In the genomic region with DNA sequence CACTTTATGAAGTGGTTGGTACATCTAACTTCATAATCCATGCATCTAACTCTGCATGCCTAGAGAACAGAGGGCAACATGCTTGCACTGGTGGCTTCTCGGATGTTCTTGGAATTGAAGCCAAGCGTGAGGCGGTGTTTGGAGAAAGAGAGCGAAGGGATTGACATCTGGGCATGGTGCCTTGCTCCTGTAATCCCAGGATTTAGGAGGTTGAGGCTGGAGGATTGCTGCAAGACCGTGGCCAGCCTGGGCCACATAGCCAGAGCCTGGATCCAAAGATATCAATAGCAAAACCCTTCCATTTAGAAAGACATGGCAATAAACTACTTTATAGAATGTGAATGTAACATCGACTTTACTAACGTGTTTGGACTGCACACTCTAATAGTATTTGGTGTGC, we compare ENCODE assay signal across 8 mouse cellular contexts. TPM values are rescaled to one million over a fixed set of nuclear protein-coding genes. Genes with fewer than 3 reads are reported as not detected.
DNase-seq lines count a peak whose midpoint lies in the region; ATAC-seq and TF ChIP-seq lines count a peak whose summit lies in the region.

No protein-coding gene starts in this region.

- TF ChIP-seq POLR2A in myocyte (IDR thresholded peaks at IDR 0.05; ENCODE audit: insufficient read length, low read depth), result no peak

- peaks cover 11% of the 10 kb centered on the region for H3K79me2 ChIP-seq in myocyte (ENCODE audit: control insufficient read depth, insufficient read depth)

- H3K27ac ChIP-seq in embryonic facial prominence, embryonic 13.5 days, result peak overlapping the region; percentile 44; the same call in 1 of the 2 replicates
- H3K27ac ChIP-seq in hindbrain, postnatal 0 days, result peak overlapping the region; percentile 37; the same call in 1 of the 2 replicates

- H3ac ChIP-seq in myocyte (ENCODE audit: control insufficient read depth, insufficient read length), result no peak overlapping the region

- DNase-seq in kidney, adult 18-20 months, result peak; percentile 33
- no peak for DNase-seq in kidney, postnatal 4 days
- DNase-seq in hindbrain, postnatal 0 days (ENCODE audit: low spot score), result no peak
- no peak for DNase-seq in natural killer cell, adult 2 months (ENCODE audit: low spot score in 2 of 2)
- no peak for DNase-seq in thymus, postnatal 0 days (ENCODE audit: low spot score)
- no peak for DNase-seq in layer of hippocampus, adult 18-20 months (ENCODE audit: low spot score in 2 of 2)

- no peak overlapping the region for H3K9ac ChIP-seq in embryonic facial prominence, embryonic 13.5 days
- no peak overlapping the region; the same call in 1 of the 2 replicates for H3K9ac ChIP-seq in hindbrain, postnatal 0 days (replicated peaks; ENCODE audit: low read length)

- ATAC-seq in embryonic facial prominence, embryonic 13.5 days (ENCODE audit: insufficient number of reproducible peaks, insufficient read depth, low FRiP score, low TSS enrichment, low read depth), result no peak
- no peak for ATAC-seq in hindbrain, postnatal 0 days

- H3K27me3 ChIP-seq in embryonic facial prominence, embryonic 13.5 days, result no peaks in the 10 kb centered on the region
- no peaks in the 10 kb centered on the region for H3K27me3 ChIP-seq in hindbrain, postnatal 0 days (ENCODE audit: insufficient read depth, low read length)
- H3K27me3 ChIP-seq in myocyte (ENCODE audit: control insufficient read depth, insufficient read depth, insufficient read length), result no peaks in the 10 kb centered on the region

- H3K4me1 ChIP-seq in embryonic facial prominence, embryonic 13.5 days, result peaks cover 46% of the 10 kb centered on the region
- peaks cover 15% of the 10 kb centered on the region; the same call in 1 of the 2 replicates for H3K4me1 ChIP-seq in hindbrain, postnatal 0 days (ENCODE audit: insufficient read depth, low read length)

- no peak for TF ChIP-seq CTCF in hindbrain, postnatal 0 days (IDR thresholded peaks at IDR 0.05; ENCODE audit: low read depth)

- peak overlapping the region; percentile 12; the same call in 1 of the 2 replicates for H3K4me3 ChIP-seq in embryonic facial prominence, embryonic 13.5 days
- no peak overlapping the region; the same call in 1 of the 2 replicates for H3K4me3 ChIP-seq in hindbrain, postnatal 0 days (ENCODE audit: low read length)
- no peak overlapping the region for H3K4me3 ChIP-seq in myocyte

- H3K9me3 ChIP-seq in embryonic facial prominence, embryonic 13.5 days, result no peaks in the 10 kb centered on the region
- H3K9me3 ChIP-seq in hindbrain, postnatal 0 days (ENCODE audit: low read length), result no peaks in the 10 kb centered on the region

- no peaks in the 10 kb centered on the region for H3K36me3 ChIP-seq in embryonic facial prominence, embryonic 13.5 days
- H3K36me3 ChIP-seq in hindbrain, postnatal 0 days (ENCODE audit: insufficient read depth, low read length), result no peaks in the 10 kb centered on the region
- H3K36me3 ChIP-seq in myocyte (ENCODE audit: control insufficient read depth, insufficient read depth), result no peaks in the 10 kb centered on the region

- 87% methylated on average over 7 of the region's 7 CpGs for WGBS in embryonic facial prominence, embryonic 13.5 days
- WGBS in hindbrain, postnatal 0 days, result 42% methylated on average over 7 of the region's 7 CpGs

- H3K4me2 ChIP-seq in embryonic facial prominence, embryonic 13.5 days, result peak overlapping the region; percentile 26
- H3K4me2 ChIP-seq in hindbrain, postnatal 0 days (ENCODE audit: low read depth, low read length), result peak overlapping the region; percentile 45
- peak overlapping the region; percentile 35 for H3K4me2 ChIP-seq in myocyte (ENCODE audit: low read depth)

TF ChIP-seq in myocyte, 11 proteins besides CTCF, POLR2A, EP300 and RAD21:
- TF ChIP-seq CEBPB (IDR thresholded peaks at IDR 0.05; ENCODE audit: insufficient read depth, poor library complexity, severe bottlenecking), result no peak
- no peak for TF ChIP-seq E2F4 (IDR thresholded peaks at IDR 0.05; ENCODE audit: insufficient read depth)
- no peak for TF ChIP-seq TCF3 (IDR thresholded peaks at IDR 0.05; ENCODE audit: insufficient read length, low read depth)
- no peak for TF ChIP-seq MYOG (IDR thresholded peaks at IDR 0.05; ENCODE audit: control insufficient read depth in 1 of 3, insufficient read depth in 1 of 3, insufficient read length in 2 of 3, low read depth in 2 of 3)
- TF ChIP-seq SRF (IDR thresholded peaks at IDR 0.05; ENCODE audit: control insufficient read depth, insufficient read length, low read depth), result no peak
- TF ChIP-seq MYOD1 (IDR thresholded peaks at IDR 0.05; ENCODE audit: control insufficient read depth in 1 of 3, insufficient read length in 2 of 3, low read depth in 2 of 3), result no peak
- no peak for TF ChIP-seq TCF12 (IDR thresholded peaks at IDR 0.05; ENCODE audit: insufficient read depth, poor library complexity, severe bottlenecking)
- TF ChIP-seq POLR2AphosphoS2 (IDR thresholded peaks at IDR 0.05; ENCODE audit: insufficient read length, low read depth), result no peak
- TF ChIP-seq REST (IDR thresholded peaks at IDR 0.05; ENCODE audit: insufficient read depth, insufficient read length), result no peak
- TF ChIP-seq MAX (IDR thresholded peaks at IDR 0.05; ENCODE audit: low read depth), result no peak
- TF ChIP-seq USF1 (IDR thresholded peaks at IDR 0.05; ENCODE audit: low read depth), result no peak
TF ChIP-seq in myocyte: peak in this region for 0.

RNA-seq across cellular contexts. Expression of a gene that starts 2.0 kb away (rescaled TPM):
- 42.9 and 49.6 TPM in 2 replicates for polyA plus RNA-seq in embryonic facial prominence, embryonic 13.5 days (2015; fragmentation: Nextera tagmentation; extraction: Ambion mirVana)
- 35.5 and 43.2 TPM in 2 replicates for total RNA-seq in hindbrain, postnatal 0 days (2014; rRNA removed)
- polyA plus RNA-seq in hindbrain, postnatal 0 days (2015; fragmentation: Nextera tagmentation; extraction: Ambion mirVana), result 72.9 and 73.9 TPM in 2 replicates
- polyA plus RNA-seq in myocyte (2012; fragmentation: generic; extraction: Trizol), result 18.6 TPM
- polyA plus RNA-seq in thymus, postnatal 0 days (2015; fragmentation: Nextera tagmentation; extraction: Ambion mirVana), result 38.0 and 39.0 TPM in 2 replicates
- total RNA-seq in layer of hippocampus, adult 18-20 months (2021), result 10 to 100 TPM; 65.1 to 66.7 TPM
